Mouse (Mus musculus) forebrain, embryonic 11.5 days (tissue): ENCODE data around the gene Gm21964. TPM values are rescaled to one million over a fixed set of nuclear protein-coding genes. Genes with fewer than 3 reads are reported as not detected.

ENCODE experiments used
- ATAC-seq: fragments of 200-750 bp; cut with Nextera tagmentation; replicated peaks from 2 replicates; pipeline ENCODE4 v1.8.0; 2017; ENCODE audit warnings: moderate TSS enrichment; ENCODE audit not compliant: low FRiP score
- DNase-seq: peaks from one replicate; pipeline ENCODE4 v3.0.0-alpha.2; 2017; ENCODE audit warnings: low spot score
- H3K27ac ChIP-seq: fragments of 300-500 bp; sonication (generic); 2 replicates; pipeline ENCODE4 v1.5.1; 2014; ENCODE audit warnings: low read depth, low read length
- H3K27me3 ChIP-seq: fragments of 300-500 bp; sonication (generic); 2 replicates; pipeline ENCODE4 v1.6.1; 2014; ENCODE audit warnings: mild to moderate bottlenecking, low read length, mixed read lengths; ENCODE audit not compliant: control insufficient read depth, insufficient read depth
- H3K36me3 ChIP-seq: fragments of 300-500 bp; sonication (generic); 2 replicates; pipeline ENCODE4 v1.6.1; 2014; ENCODE audit warnings: mild to moderate bottlenecking, low read length, moderate library complexity, mixed read lengths; ENCODE audit not compliant: control insufficient read depth, insufficient read depth
- H3K4me1 ChIP-seq: fragments of 300-500 bp; sonication (generic); replicated peaks from 2 replicates; pipeline ENCODE4 v1.6.1; 2014; ENCODE audit warnings: low read length, mixed read lengths; ENCODE audit not compliant: control insufficient read depth, insufficient read depth
- H3K4me2 ChIP-seq: fragments of 300-500 bp; sonication (generic); 2 replicates; pipeline ENCODE4 v1.6.1; 2014; ENCODE audit warnings: low read depth, mild to moderate bottlenecking, low read length, moderate library complexity, mixed read lengths; ENCODE audit not compliant: severe bottlenecking
- H3K4me3 ChIP-seq: fragments of 300-500 bp; sonication (generic); 2 replicates; pipeline ENCODE4 v1.5.1; 2014; ENCODE audit warnings: low read depth, low read length
- H3K9ac ChIP-seq: fragments of 300-500 bp; sonication (generic); 2 replicates; pipeline ENCODE4 v1.6.1; 2014; ENCODE audit warnings: low read length
- H3K9me3 ChIP-seq: fragments of 300-500 bp; sonication (generic); 2 replicates; pipeline ENCODE4 v1.6.1; 2016; ENCODE audit warnings: low read length, mixed read lengths; ENCODE audit not compliant: control insufficient read depth
- WGBS: fragments of 180-500 bp; shearing (Covaris S2); extraction: QIAGEN DNeasy Blood & Tissue Kit; methylation state at CpG from one replicate; pipeline ENCODE4 v1.1.7; 2014; 5-methylcytosine and 5-hydroxymethylcytosine counted together
- polyA plus RNA-seq: library from polyadenylated mRNA; unstranded; fragments of >200 nt; fragmentation: Nextera tagmentation; extraction: Ambion mirVana; gene quantifications from 2 replicates; pipeline ENCODE4 v1.2.1, GENCODE M21; 2014

The Gm21964 gene
- polyA plus RNA-seq, 1 experiment from 2014 or later: not detected

DNA sequence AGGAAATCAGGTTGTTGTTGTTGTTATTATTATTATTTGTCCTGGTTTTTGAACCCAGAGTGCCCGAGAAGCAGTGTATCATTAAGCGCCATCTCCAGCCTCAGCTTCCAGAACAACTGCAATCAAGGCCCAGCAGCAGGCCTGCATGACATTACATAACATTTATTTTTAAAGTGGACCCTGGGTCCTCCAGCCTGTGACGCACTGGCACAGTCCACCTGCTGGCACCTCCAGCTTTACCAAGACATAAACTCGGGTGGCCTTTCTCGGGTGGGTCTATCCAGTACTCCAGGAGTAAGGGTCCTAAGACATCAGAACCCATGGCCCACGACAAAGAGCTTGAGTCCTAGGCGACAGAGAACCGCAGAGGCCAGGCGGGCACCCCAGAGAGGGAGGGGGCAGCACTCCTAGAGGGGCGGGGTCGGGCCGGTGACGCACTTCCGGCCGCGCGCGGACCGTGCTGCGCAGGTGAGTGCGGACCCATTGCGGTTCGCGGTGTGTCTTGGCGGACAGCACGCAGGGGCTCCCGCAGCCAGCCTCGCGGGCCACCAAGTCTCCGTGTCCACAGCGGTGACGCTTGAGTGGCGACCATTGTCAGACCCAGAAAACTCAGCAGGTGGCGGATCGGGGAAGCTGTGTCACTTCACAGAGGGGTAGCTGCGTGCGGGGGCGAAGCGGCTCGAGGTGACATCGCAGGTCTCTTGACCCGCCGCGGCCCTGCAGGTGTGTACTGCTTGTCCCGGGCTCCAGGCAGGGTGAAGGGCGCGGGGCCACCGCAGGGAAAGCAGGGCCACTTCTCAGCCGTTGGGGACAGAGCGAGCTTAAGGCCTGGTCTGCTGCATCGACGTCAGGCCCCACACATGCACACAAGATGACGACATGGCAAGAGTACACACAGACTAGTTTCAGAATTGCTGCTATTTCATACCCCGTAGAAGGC is 21.5 kb upstream of the Gm21964 start, which contains the start of gene Zfp612:
Gene Zfp612 (plus strand): TSS at position 465 of the 940 bp plus-strand sequence.
- ATAC-seq (peak; percentile 96), DNase-seq (peak; percentile 85)
- peak within 1 kb of the TSS; percentile 78 for H3K9ac ChIP-seq
- no peak within 1 kb of the TSS for H3K27ac ChIP-seq
- no peaks in the 10 kb centered on the region for H3K9me3 ChIP-seq
- H3K27me3 ChIP-seq: no peaks in the 10 kb centered on the region
- H3K4me2 ChIP-seq: peak within 1 kb of the TSS; percentile 85
- H3K4me1 ChIP-seq: peaks cover 2% of the 10 kb centered on the region; the same call in 1 of the 2 replicates
- WGBS: 7% methylated on average over 54 of the region's 54 CpGs
- H3K4me3 ChIP-seq: peak within 1 kb of the TSS; percentile 74
- H3K36me3 ChIP-seq: no peaks in the 10 kb centered on the region

- Histone ChIP-seq H3K4me2 (no peak overlapping the region), H3K4me3 (no peak overlapping the region), H3K9ac (no peak overlapping the region), H3K4me1 (peaks cover 2% of the 10 kb centered on the region; the same call in 1 of the 2 replicates), H3K27me3 (no peaks in the 10 kb centered on the region), H3K27ac (no peak overlapping the region), H3K36me3 (no peaks in the 10 kb centered on the region; the same call in 1 of the 2 replicates), H3K9me3 (no peaks in the 10 kb centered on the region)
- WGBS: 81% methylated on average over 11 of the region's 11 CpGs
- ATAC-seq (no peak), DNase-seq (no peak)
These were observed 18.4 kb upstream of the Gm21964 start for GRCm38 (mm10) chr8:110082416-110083105.

DNA sequence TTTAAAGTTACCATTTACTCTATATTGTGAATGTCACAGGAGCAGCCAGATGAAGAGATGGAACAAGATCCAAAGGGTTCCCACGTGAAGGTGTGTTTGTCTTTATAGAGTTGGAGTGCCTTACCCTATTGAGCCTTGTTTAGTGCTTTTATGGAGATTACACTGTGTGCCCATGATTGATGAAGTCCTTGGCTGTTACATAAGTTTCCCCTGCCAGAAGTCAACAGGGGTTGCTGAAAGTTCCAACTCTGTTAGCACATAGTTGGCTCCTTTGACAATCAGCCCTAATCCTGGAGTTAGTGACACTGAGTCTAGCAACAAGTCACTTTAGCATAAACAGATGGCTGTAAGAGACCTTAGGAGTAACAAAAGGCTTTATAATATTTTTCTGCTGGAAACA is 9.1 kb upstream of the Gm21964 start:
- ATAC-seq (no peak), DNase-seq (no peak)
- peaks cover 10% of the 10 kb centered on the region; the same call in 1 of the 2 replicates for H3K9me3 ChIP-seq
- 68% methylated on average over 1 of the region's 1 CpGs for WGBS
- H3K27me3 ChIP-seq: no peaks in the 10 kb centered on the region
- no peak overlapping the region for H3K27ac ChIP-seq
- no peak overlapping the region for H3K4me3 ChIP-seq
- no peaks in the 10 kb centered on the region for H3K4me1 ChIP-seq
- peaks cover 16% of the 10 kb centered on the region for H3K36me3 ChIP-seq
- H3K4me2 ChIP-seq: no peak overlapping the region
- H3K9ac ChIP-seq: no peak overlapping the region

DNA sequence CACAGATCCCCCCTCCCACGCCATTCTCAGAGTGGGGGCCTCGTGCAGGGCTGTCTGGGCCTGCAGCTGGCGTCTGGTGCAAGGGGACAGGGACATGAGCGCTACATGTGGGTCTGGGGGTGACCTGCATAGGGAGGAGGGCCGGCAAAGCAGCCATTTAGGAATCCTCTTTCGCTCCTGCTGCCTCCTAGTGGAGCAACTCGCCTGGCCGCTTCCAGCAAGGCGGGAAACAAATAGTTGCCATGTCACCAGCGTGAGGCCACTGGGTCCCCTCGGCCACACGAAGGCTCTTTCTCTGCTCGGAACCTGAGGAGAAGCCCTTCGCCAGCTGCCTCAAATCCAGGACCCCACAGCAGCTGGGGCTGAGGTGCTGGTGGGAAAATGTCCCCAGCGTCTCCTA is 669 bp downstream of the Gm21964 start:
- 84% methylated on average over 15 of the region's 15 CpGs for WGBS
- Histone ChIP-seq H3K36me3 (no peaks in the 10 kb centered on the region), H3K4me1 (no peaks in the 10 kb centered on the region), H3K9ac (no peak overlapping the region), H3K27ac (no peak overlapping the region), H3K4me3 (no peak overlapping the region), H3K4me2 (no peak overlapping the region), H3K27me3 (no peaks in the 10 kb centered on the region), H3K9me3 (no peaks in the 10 kb centered on the region)
- ATAC-seq: no peak
- DNase-seq: no peak

GRCm38 (mm10) chr8:110102653-110103052 is 1.6 kb downstream of the Gm21964 start, which contains the start of gene Gm17720:
Gene Gm17720, minus strand, starts transcription at chr8:110102753.
- Histone ChIP-seq H3K4me3 (no peak within 1 kb of the TSS), H3K27me3 (no peaks in the 10 kb centered on the region), H3K27ac (no peak within 1 kb of the TSS), H3K4me2 (no peak within 1 kb of the TSS), H3K36me3 (no peaks in the 10 kb centered on the region), H3K4me1 (no peaks in the 10 kb centered on the region), H3K9ac (no peak within 1 kb of the TSS), H3K9me3 (no peaks in the 10 kb centered on the region)
- 91% methylated on average over 3 of the region's 3 CpGs for WGBS
- ATAC-seq (no peak), DNase-seq (no peak)

GRCm38 (mm10) chr8:110119715-110120114 is 18.7 kb downstream of the Gm21964 start:
- Histone ChIP-seq H3K36me3 (no peaks in the 10 kb centered on the region), H3K4me1 (no peaks in the 10 kb centered on the region), H3K27me3 (no peaks in the 10 kb centered on the region), H3K27ac (no peak overlapping the region), H3K9ac (no peak overlapping the region), H3K9me3 (no peaks in the 10 kb centered on the region), H3K4me3 (no peak overlapping the region), H3K4me2 (no peak overlapping the region)
- 38% methylated on average over 6 of the region's 6 CpGs for whole genome bisulfite sequencing
- DNase-seq: peak; percentile 58
- ATAC-seq: no peak

- no peak overlapping the region for H3K4me2 ChIP-seq
- WGBS: 25% methylated on average over 13 of the region's 13 CpGs
- peak; percentile 46; the same call in 1 of the 2 replicates for ATAC-seq
These were observed 29.5 kb downstream of the Gm21964 start for GRCm38 (mm10) chr8:110130537-110130936.

GRCm38 (mm10) chr8:110134236-110134635 is 33.2 kb downstream of the Gm21964 start:
- Histone ChIP-seq H3K27ac (no peak overlapping the region), H3K4me3 (no peak overlapping the region), H3K27me3 (no peaks in the 10 kb centered on the region), H3K9me3 (no peaks in the 10 kb centered on the region), H3K4me2 (no peak overlapping the region), H3K36me3 (no peaks in the 10 kb centered on the region), H3K4me1 (no peaks in the 10 kb centered on the region), H3K9ac (no peak overlapping the region)
- whole genome bisulfite sequencing: 93% methylated on average over 8 of the region's 8 CpGs
- no peak for ATAC-seq
- no peak for DNase-seq

More at GRCm38 (mm10) chr8:110130537-110130936, 29.5 kb downstream of the Gm21964 start:
- DNase-seq: peak; percentile 91
- H3K4me1 ChIP-seq: no peaks in the 10 kb centered on the region
- H3K27me3 ChIP-seq: no peaks in the 10 kb centered on the region
- no peak overlapping the region for H3K9ac ChIP-seq
- no peak overlapping the region for H3K4me3 ChIP-seq
- H3K36me3 ChIP-seq: no peaks in the 10 kb centered on the region
- H3K9me3 ChIP-seq: no peaks in the 10 kb centered on the region; the same call in 1 of the 2 replicates
- no peak overlapping the region for H3K27ac ChIP-seq
